Mouse (Mus musculus): ENCODE results near the gene Lce1k.

DNA sequence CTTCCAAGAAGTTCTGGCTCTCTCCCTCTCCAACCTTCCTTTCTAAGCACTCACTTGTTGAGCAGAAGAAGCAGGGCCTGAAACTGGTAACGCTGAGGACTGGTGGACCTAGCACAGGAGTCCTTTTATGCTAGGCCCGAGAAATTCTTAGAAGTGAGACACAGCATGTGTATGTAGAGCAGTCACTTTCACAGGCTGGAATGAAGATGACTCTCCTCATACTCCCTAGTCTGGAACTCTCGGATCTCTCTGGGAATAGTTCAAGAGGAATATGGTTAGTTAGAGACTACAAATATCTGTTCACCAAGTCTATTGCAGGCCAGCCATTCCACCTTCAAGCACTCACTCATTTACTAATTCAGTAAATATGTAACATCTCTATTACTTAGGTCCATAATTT is 43.5 kb upstream of the Lce1k start, which contains the start of gene Lce1l:
- TF ChIP-seq POLR2A (IDR thresholded peaks at IDR 0.05; ENCODE audit: low read depth, low read length) (no peak), CTCF (IDR thresholded peaks at IDR 0.05; ENCODE audit: borderline replicate concordance, insufficient read depth, low read length) (no peak)

All from embryonic fibroblast, embryonic 13.5 days (primary cell).